ENCODE assay signal across 8 mouse cellular contexts in the genomic region with DNA sequence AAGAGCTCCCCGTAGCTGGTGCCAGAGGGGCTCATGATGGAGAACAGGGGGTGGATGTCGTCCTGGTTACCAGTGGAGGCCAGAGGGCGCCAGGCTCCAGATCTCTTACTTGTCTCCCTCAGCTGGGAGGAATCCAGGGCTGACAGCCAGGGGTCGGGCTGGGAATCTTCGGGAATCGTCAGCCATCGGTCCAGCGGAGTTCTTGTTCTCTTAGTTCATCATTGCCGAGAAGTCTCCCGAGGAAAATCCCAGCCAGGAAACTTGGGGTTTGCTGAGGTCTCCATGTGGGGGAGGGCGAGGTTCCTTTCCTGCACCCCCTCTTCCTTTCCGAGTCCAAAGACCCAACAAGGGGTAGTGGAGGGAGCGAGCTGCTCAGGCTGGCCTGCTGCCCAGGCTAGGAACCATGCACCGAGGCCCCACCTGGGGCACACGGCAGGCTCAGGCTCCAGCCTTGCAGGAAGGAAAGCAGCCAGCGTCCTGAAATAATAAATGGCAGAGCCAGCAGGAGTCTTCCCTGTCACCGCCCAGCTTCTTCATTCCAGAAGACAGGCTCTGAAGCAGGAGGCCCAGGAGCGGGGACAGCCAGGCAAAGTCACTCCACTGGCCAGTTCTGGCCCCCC. TPM values are rescaled to one million over a fixed set of nuclear protein-coding genes. Genes with fewer than 3 reads are reported as not detected.
DNase-seq lines count a peak whose midpoint lies in the region; ATAC-seq and TF ChIP-seq lines count a peak whose summit lies in the region.

No protein-coding gene starts in this region.

- DNase-seq in urinary bladder, postnatal 14 days (ENCODE audit: low spot score): peak; percentile 83
- no peak for DNase-seq in urinary bladder, adult 2 months (ENCODE audit: low spot score)
- DNase-seq in gastrocnemius, adult 18-20 months (ENCODE audit: low spot score): peak; percentile 92
- peak; percentile 82 for DNase-seq in limb, embryonic 14.5 days (ENCODE audit: low spot score)
- DNase-seq in spleen, adult 18-20 months: no peak
- DNase-seq in thymus, postnatal 10 days (ENCODE audit: low spot score in 2 of 2): no peak

- H3K4me1 ChIP-seq in hindbrain, embryonic 12.5 days: peaks cover 42% of the 10 kb centered on the region
- H3K4me1 ChIP-seq in limb, embryonic 14.5 days (ENCODE audit: control insufficient read depth, insufficient read depth, low read length): peaks cover 42% of the 10 kb centered on the region
- H3K4me1 ChIP-seq in olfactory bulb, adult 2 months (ENCODE audit: control insufficient read depth, insufficient read depth, low read length): peaks cover 19% of the 10 kb centered on the region

- no peak for TF ChIP-seq CTCF in olfactory bulb, adult 2 months (IDR thresholded peaks at IDR 0.05; ENCODE audit: insufficient read depth, low read depth, low read length)

- peak overlapping the region; percentile 78 for H3K27ac ChIP-seq in hindbrain, embryonic 12.5 days
- peak overlapping the region; percentile 86 for H3K27ac ChIP-seq in limb, embryonic 14.5 days (replicated peaks; ENCODE audit: low read depth, low read length)
- peak overlapping the region; percentile 68; the same call in 1 of the 2 replicates for H3K27ac ChIP-seq in olfactory bulb, adult 2 months (ENCODE audit: insufficient read depth, low read depth, low read length)

- peaks cover 20% of the 10 kb centered on the region; the same call in 1 of the 2 replicates for H3K27me3 ChIP-seq in hindbrain, embryonic 12.5 days
- no peaks in the 10 kb centered on the region for H3K27me3 ChIP-seq in limb, embryonic 14.5 days (ENCODE audit: control insufficient read depth, insufficient read depth, low read length)

- H3K4me2 ChIP-seq in hindbrain, embryonic 12.5 days (replicated peaks): peak overlapping the region; percentile 26
- H3K4me2 ChIP-seq in limb, embryonic 14.5 days (replicated peaks; ENCODE audit: low read depth, low read length, severe bottlenecking): peak overlapping the region; percentile 39

- no peak; the same call in 1 of the 2 replicates for ATAC-seq in hindbrain, embryonic 12.5 days (ENCODE audit: low FRiP score)
- ATAC-seq in limb, embryonic 14.5 days (ENCODE audit: low FRiP score, low read depth): peak; percentile 72

- WGBS in hindbrain, embryonic 12.5 days: 6% methylated on average over 18 of the region's 18 CpGs
- WGBS in limb, embryonic 14.5 days: 6% methylated on average over 17 of the region's 18 CpGs
- 28% methylated on average over 18 of the region's 18 CpGs for whole genome bisulfite sequencing in olfactory bulb, adult 2 months

- no peaks in the 10 kb centered on the region; the same call in 1 of the 2 replicates for H3K36me3 ChIP-seq in hindbrain, embryonic 12.5 days
- H3K36me3 ChIP-seq in limb, embryonic 14.5 days (ENCODE audit: control insufficient read depth, insufficient read depth, low read length): peaks cover 9% of the 10 kb centered on the region

- H3K9me3 ChIP-seq in hindbrain, embryonic 12.5 days (replicated peaks): no peaks in the 10 kb centered on the region
- no peaks in the 10 kb centered on the region for H3K9me3 ChIP-seq in limb, embryonic 14.5 days (ENCODE audit: control insufficient read depth, low read length)

- H3K9ac ChIP-seq in hindbrain, embryonic 12.5 days: no peak overlapping the region
- H3K9ac ChIP-seq in limb, embryonic 14.5 days (ENCODE audit: low read depth, low read length, severe bottlenecking): peak overlapping the region; percentile 47

- TF ChIP-seq POLR2A in limb, embryonic 14.5 days (IDR thresholded peaks at IDR 0.05; ENCODE audit: borderline replicate concordance, extremely low read depth, insufficient read depth, insufficient read length): no peak
- no peak for TF ChIP-seq POLR2A in olfactory bulb, adult 2 months (IDR thresholded peaks at IDR 0.05; ENCODE audit: insufficient read depth, low read depth, low read length)

- H3K4me3 ChIP-seq in hindbrain, embryonic 12.5 days: no peak overlapping the region
- H3K4me3 ChIP-seq in limb, embryonic 14.5 days (replicated peaks; ENCODE audit: low read length): peak overlapping the region; percentile 14
- no peak overlapping the region for H3K4me3 ChIP-seq in olfactory bulb, adult 2 months (ENCODE audit: insufficient read depth, low read depth, low read length)

RNA-seq across cellular contexts. Expression of a gene that starts 12.5 kb away (rescaled TPM):
- polyA plus RNA-seq in urinary bladder, adult 2 months (2012; rRNA removed): 11.7 and 11.8 TPM in 2 replicates
- total RNA-seq in gastrocnemius, adult 18-20 months (2021): 1 to 10 TPM; 1.4 to 1.5 TPM
- 11.6 and 11.8 TPM in 2 replicates for polyA plus RNA-seq in hindbrain, embryonic 12.5 days (2016; fragmentation: Nextera tagmentation; extraction: Ambion mirVana)
- polyA plus RNA-seq in limb, embryonic 14.5 days (2012; rRNA removed): 22.9 and 26.6 TPM in 2 replicates
- 12.0 and 14.6 TPM in 2 replicates for polyA plus RNA-seq in limb, embryonic 14.5 days (2014; fragmentation: Nextera tagmentation; extraction: Ambion mirVana)
- polyA plus RNA-seq in olfactory bulb, adult 2 months (2012; ENCODE audit: insufficient read depth, insufficient read length, low replicate concordance, missing spikeins): not detected in 2 replicates

RNA-seq across cellular contexts. Expression of a gene that starts 28.8 kb away (rescaled TPM):
- 42.6 and 65.1 TPM in 2 replicates for polyA plus RNA-seq in urinary bladder, adult 2 months (2012; rRNA removed)
- total RNA-seq in gastrocnemius, adult 18-20 months (2021): 100 to 1,000 TPM; 379 to 395 TPM
- 5.0 and 7.2 TPM in 2 replicates for polyA plus RNA-seq in hindbrain, embryonic 12.5 days (2016; fragmentation: Nextera tagmentation; extraction: Ambion mirVana)
- polyA plus RNA-seq in limb, embryonic 14.5 days (2012; rRNA removed): 4.7 and 8.0 TPM in 2 replicates
- polyA plus RNA-seq in limb, embryonic 14.5 days (2014; fragmentation: Nextera tagmentation; extraction: Ambion mirVana): 17.4 and 20.6 TPM in 2 replicates
- polyA plus RNA-seq in olfactory bulb, adult 2 months (2012; ENCODE audit: insufficient read depth, insufficient read length, low replicate concordance, missing spikeins): not detected in 2 replicates

RNA-seq across cellular contexts. Expression of a gene that starts 46.5 kb away (rescaled TPM):
- 0.50 TPM in 2 replicates for polyA plus RNA-seq in urinary bladder, adult 2 months (2012; rRNA removed)
- total RNA-seq in gastrocnemius, adult 18-20 months (2021): under 1 TPM; 0.73 to 0.76 TPM
- 7.0 and 7.9 TPM in 2 replicates for polyA plus RNA-seq in hindbrain, embryonic 12.5 days (2016; fragmentation: Nextera tagmentation; extraction: Ambion mirVana)
- 8.9 and 9.4 TPM in 2 replicates for polyA plus RNA-seq in limb, embryonic 14.5 days (2012; rRNA removed)
- 5.9 and 6.8 TPM in 2 replicates for polyA plus RNA-seq in limb, embryonic 14.5 days (2014; fragmentation: Nextera tagmentation; extraction: Ambion mirVana)
- polyA plus RNA-seq in olfactory bulb, adult 2 months (2012; ENCODE audit: insufficient read depth, insufficient read length, low replicate concordance, missing spikeins): 129 TPM in 1 of 2 replicates, not detected in the other

Comparison
In these comparisons a context has a peak if more than half of its experiments do, and no peak if none do; other contexts are left out.
1. DNase-seq: peak in urinary bladder, postnatal 14 days (single experiment), gastrocnemius, adult 18-20 months (single experiment) and limb, embryonic 14.5 days (single experiment); none in urinary bladder, adult 2 months (single experiment), spleen, adult 18-20 months (0 of 2) and thymus, postnatal 10 days (0 of 2).
2. RNA of a gene that starts 12.5 kb away (polyA plus RNA-seq): 12.0 to 26.6 TPM in limb, embryonic 14.5 days, 11.6 to 11.8 TPM in hindbrain, embryonic 12.5 days and 11.7 to 11.8 TPM in urinary bladder, adult 2 months; not detected in olfactory bulb, adult 2 months; every median in the first group is over 10 times any median in the second.
3. Peak in every context shown above with its lines, with median percentiles within 50 percentile points of each other: H3K27ac ChIP-seq.